Mouse (Mus musculus): ENCODE data around the gene Gm3880.

- no peak for TF ChIP-seq POLR2A (IDR thresholded peaks at IDR 0.05; ENCODE audit: extremely low read depth, insufficient read depth, low read length)
- no peak for TF ChIP-seq CTCF (IDR thresholded peaks at IDR 0.05; ENCODE audit: extremely low read depth, insufficient read depth, low read length)
These were observed 42.2 kb downstream of the Gm3880 start for GRCm38 (mm10) chrX:102644573-102644951.
